24 mouse cellular contexts compared by ENCODE assay signal in genomic region chr13:92576072-92576471, GRCm38 (mm10). TPM values are rescaled to one million over a fixed set of nuclear protein-coding genes. Genes with fewer than 3 reads are reported as not detected.
"Had no signal": no experiment of that assay in that cellular context is flagged by ENCODE, and none has a peak within 500 bp of the region (broad histone marks: within the 10 kb centered on the region; RNA-seq: fewer than 3 reads in every experiment).

Gene Spz1 (minus strand): TSS chr13:92576172.

- H3K36me3 ChIP-seq: liver, embryonic 13.5 days; liver, embryonic 15.5 days; lung, embryonic 15.5 days; midbrain, embryonic 13.5 days; midbrain, embryonic 15.5 days; neural tube, embryonic 12.5 days had no signal

- H3K27me3 ChIP-seq: lung, embryonic 15.5 days; midbrain, embryonic 13.5 days; midbrain, embryonic 15.5 days; neural tube, embryonic 12.5 days had no signal

- ATAC-seq: liver, postnatal 0 days; lung, postnatal 0 days; midbrain, embryonic 13.5 days; midbrain, embryonic 15.5 days had no signal

- H3K27ac ChIP-seq: liver, embryonic 13.5 days; liver, embryonic 15.5 days; lung, embryonic 15.5 days; midbrain, embryonic 13.5 days; midbrain, embryonic 15.5 days; neural tube, embryonic 12.5 days had no signal

- DNase-seq: liver, embryonic 13.5 days; liver, postnatal 0 days; lung, adult 2 months; lung, postnatal 14 days; lung, postnatal 36 days; right cerebral cortex, postnatal 14 days; thymus, adult 18-20 months; thymus, postnatal 14 days; thymus, postnatal 36 days had no signal

- H3K9me3 ChIP-seq: liver, embryonic 13.5 days; liver, embryonic 15.5 days; lung, embryonic 15.5 days; midbrain, embryonic 13.5 days; midbrain, embryonic 15.5 days; neural tube, embryonic 12.5 days had no signal

- H3K4me1 ChIP-seq: midbrain, embryonic 13.5 days; midbrain, embryonic 15.5 days; neural tube, embryonic 12.5 days had no signal

- H3K4me3 ChIP-seq: liver, embryonic 13.5 days; liver, embryonic 15.5 days; lung, embryonic 15.5 days; midbrain, embryonic 13.5 days; midbrain, embryonic 15.5 days; neural tube, embryonic 12.5 days had no signal

RNA-seq across cellular contexts. Expression of gene Spz1, which starts in this region (rescaled TPM):
- total RNA-seq: megakaryocyte-erythroid progenitor cell, adult 5-6 weeks; midbrain, postnatal 0 days; neutrophil, adult 5-6 weeks had no signal
- polyA plus RNA-seq: liver, embryonic 13.5 days; liver, embryonic 15.5 days; liver, postnatal 0 days; lung, adult 2 months; lung, embryonic 15.5 days; lung, postnatal 0 days; midbrain, embryonic 11.5 days; midbrain, embryonic 13.5 days; midbrain, embryonic 15.5 days; midbrain, postnatal 0 days; neural tube, embryonic 12.5 days; neural tube, embryonic 14.5 days; spleen, adult 2 months; stomach, embryonic 14.5 days; stomach, embryonic 16.5 days; thymus, postnatal 0 days had no signal
